20 mouse cellular contexts compared by ENCODE assay signal in genomic region chr2:97369978-97370377, GRCm38 (mm10).
"Had no signal": no experiment of that assay in that cellular context is flagged by ENCODE, and none has a peak within 500 bp of the region (broad histone marks: within the 10 kb centered on the region; RNA-seq: fewer than 3 reads in every experiment).

No protein-coding gene starts in this region.

- H3K9me3 ChIP-seq: kidney, embryonic 15.5 days; limb, embryonic 13.5 days; liver, embryonic 13.5 days; midbrain, embryonic 12.5 days; midbrain, embryonic 15.5 days; neural tube, embryonic 12.5 days; neural tube, embryonic 15.5 days had no signal

- H3K4me2 ChIP-seq: kidney, embryonic 15.5 days; limb, embryonic 13.5 days; liver, embryonic 13.5 days; midbrain, embryonic 12.5 days; midbrain, embryonic 15.5 days; neural tube, embryonic 12.5 days; neural tube, embryonic 15.5 days had no signal

- ATAC-seq: intestine, postnatal 0 days; midbrain, embryonic 15.5 days had no signal

- H3K4me3 ChIP-seq: kidney, embryonic 15.5 days; limb, embryonic 13.5 days; liver, embryonic 13.5 days; midbrain, embryonic 12.5 days; midbrain, embryonic 15.5 days; neural tube, embryonic 12.5 days; neural tube, embryonic 15.5 days had no signal

- H3K27ac ChIP-seq: kidney, embryonic 15.5 days; limb, embryonic 13.5 days; liver, embryonic 13.5 days; midbrain, embryonic 12.5 days; midbrain, embryonic 15.5 days; neural tube, embryonic 12.5 days; neural tube, embryonic 15.5 days; stomach, postnatal 0 days had no signal

- H3K9ac ChIP-seq: kidney, embryonic 15.5 days; limb, embryonic 13.5 days; liver, embryonic 13.5 days; midbrain, embryonic 12.5 days; midbrain, embryonic 15.5 days; neural tube, embryonic 12.5 days; neural tube, embryonic 15.5 days had no signal

- DNase-seq: kidney, adult 2 months; kidney, postnatal 10 days; kidney, postnatal 36 days; liver, embryonic 13.5 days; lung, adult 2 months; lung, postnatal 14 days; lung, postnatal 4 days; right cerebral cortex, adult 18-20 months; right cerebral cortex, postnatal 14 days; right cerebral cortex, postnatal 4 days; thymus, adult 2 months; thymus, postnatal 25 days had no signal

- H3K4me1 ChIP-seq: kidney, embryonic 15.5 days; limb, embryonic 13.5 days; liver, embryonic 13.5 days; midbrain, embryonic 12.5 days; midbrain, embryonic 15.5 days; neural tube, embryonic 12.5 days; neural tube, embryonic 15.5 days had no signal

- H3K36me3 ChIP-seq: kidney, embryonic 15.5 days; limb, embryonic 13.5 days; liver, embryonic 13.5 days; midbrain, embryonic 12.5 days; midbrain, embryonic 15.5 days; neural tube, embryonic 12.5 days; neural tube, embryonic 15.5 days had no signal

- H3K27me3 ChIP-seq: kidney, embryonic 15.5 days; limb, embryonic 13.5 days; liver, embryonic 13.5 days; midbrain, embryonic 12.5 days; midbrain, embryonic 15.5 days; neural tube, embryonic 12.5 days; neural tube, embryonic 15.5 days had no signal
